Mouse (Mus musculus) lung, postnatal 0 days (tissue): ENCODE results near the gene Atp10a.

Experiments
- CTCF ChIP-seq: IDR thresholded peaks from 2 replicates; pipeline ENCODE4 v1.5.1; 2016; ENCODE audit warnings: antibody characterized with exemption, mild to moderate bottlenecking
- EP300 ChIP-seq: IDR thresholded peaks from 2 replicates; pipeline ENCODE4 v1.6.1; 2016; ENCODE audit warnings: antibody characterized with exemption, mild to moderate bottlenecking, control low read depth

- TF ChIP-seq CTCF: no peak
- no peak for TF ChIP-seq EP300
Measured at GRCm38 (mm10) chr7:58686997-58687396, 31.0 kb downstream of the Atp10a start.
